Mouse (Mus musculus) monocyte, adult 2 months (primary cell): ENCODE results near the gene Tgm1.

Experiments
- DNase-seq, 2 experiments: peaks; one replicate each; pipeline ENCODE4 v3.0.0; 2022; ENCODE audit warnings: low spot score in 2 of 2, low read depth in 1 of 2

Tgm1 gene

DNA sequence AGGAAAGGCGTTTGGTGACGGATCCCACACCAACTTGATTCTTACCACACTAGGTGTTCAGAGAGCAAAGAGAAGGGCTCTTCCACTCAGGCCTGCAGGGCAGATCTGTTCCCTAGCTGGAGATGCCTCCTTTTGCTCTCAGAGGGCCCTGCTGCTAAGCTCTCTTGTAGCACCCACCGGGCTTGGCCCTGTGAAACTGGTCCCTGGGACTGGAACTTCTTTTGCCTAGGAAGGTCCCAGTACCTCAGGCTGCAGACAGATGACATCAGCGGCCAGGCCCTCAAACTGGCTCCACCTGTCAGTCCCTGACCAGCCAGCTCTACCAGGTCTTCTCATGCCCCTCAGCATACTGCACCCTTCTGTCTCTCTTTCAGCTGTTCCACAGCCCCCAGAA lies at the start of gene Tgm1:
Gene Tgm1, minus strand, starts transcription at position 198 of the 394 bp plus-strand sequence.
- DNase-seq: no peak

DNA sequence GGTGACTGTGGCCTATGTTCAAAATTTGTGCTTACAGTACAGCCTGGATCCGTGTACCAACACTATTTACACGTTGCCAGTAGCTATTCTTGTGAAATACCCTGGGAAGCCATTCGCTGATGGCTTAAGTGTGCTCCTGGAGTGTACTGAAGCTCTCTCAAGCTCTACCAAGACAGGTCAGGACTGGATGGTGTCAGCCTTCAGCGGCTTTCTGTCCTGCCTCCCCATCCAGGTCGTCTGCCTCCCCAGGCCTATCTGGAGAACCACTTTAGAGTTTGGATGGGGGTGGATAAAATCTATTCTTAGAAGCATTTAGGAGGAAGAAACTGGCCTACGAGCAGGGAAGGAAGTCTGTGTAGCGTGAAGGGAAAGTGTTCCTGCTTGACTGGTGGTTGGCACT lies 49.4 kb upstream of the Tgm1 start:
- DNase-seq: no peak

- no peak for DNase-seq
These were observed 48.5 kb upstream of the Tgm1 start for GRCm38 (mm10) chr14:55762001-55762821.

- DNase-seq: no peak
These were observed 47.4 kb upstream of the Tgm1 start, which contains the start of gene Ltb4r2 for GRCm38 (mm10) chr14:55761163-55761562. Ltb4r2 (plus strand) TSS chr14:55761428.

DNA sequence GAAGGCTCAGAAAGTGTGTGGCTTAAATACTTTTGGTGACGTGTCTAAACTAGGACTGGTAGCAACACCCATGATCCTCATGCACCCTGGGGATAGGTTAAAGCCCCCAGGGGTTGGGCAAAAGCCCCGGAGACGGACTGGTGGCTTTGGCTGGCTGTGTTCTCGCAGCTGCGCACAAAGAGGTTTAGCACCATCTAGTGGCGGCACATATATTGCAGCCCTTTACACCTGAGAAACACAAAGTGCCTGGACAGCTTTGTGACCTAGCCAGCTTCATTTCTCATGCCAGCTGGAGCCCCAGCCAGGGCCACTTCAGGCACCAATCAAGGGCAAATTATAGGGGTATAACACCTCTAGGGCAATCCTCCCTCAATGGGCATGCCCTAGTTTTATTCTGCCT lies 46.4 kb upstream of the Tgm1 start:
- peak; percentile 53 to 77 for DNase-seq

DNA sequence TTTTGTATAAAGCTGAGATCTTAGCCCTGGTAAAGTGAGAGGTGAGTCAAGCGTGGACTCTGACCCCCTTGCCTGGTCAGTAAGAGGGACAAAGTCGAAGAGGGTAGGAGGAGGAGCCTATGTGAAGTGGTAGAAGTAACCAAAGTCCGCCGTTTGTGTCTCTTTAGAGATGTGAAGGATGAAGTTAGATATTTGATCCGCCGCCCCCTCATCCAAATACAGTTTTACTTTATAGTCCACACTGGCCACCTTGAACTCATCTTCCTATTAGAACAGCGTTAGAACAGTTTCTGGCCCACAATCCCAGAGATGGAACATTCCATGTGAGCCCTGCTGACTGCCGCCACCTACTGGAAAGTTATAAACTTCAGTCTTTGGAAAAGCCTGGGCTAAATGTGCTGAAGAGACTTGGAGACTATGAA lies 44.6 kb upstream of the Tgm1 start, which contains the start of gene Cideb:
Gene Cideb, minus strand, starts transcription at position 96 of the 422 bp plus-strand sequence.
- no peak for DNase-seq

DNA sequence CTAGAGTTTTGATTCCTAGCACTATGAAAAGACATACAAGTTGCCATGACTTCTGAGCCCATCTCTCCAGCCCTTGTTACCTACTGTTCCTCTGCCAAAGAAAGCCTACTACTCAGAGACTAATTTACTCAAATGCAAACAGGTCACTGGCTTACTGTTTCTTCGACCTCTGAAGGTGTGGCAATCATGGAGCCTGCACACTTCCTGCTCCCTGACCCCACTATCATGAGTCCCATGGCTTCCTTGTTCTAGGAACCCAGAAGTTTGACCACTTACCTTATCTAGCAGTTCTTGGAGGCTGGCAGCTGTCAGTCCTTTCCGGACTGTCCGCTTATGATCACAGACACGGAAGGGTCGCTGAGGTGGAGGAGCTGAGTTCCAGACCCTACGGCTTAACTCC lies 43.8 kb upstream of the Tgm1 start:
- no peak for DNase-seq

DNA sequence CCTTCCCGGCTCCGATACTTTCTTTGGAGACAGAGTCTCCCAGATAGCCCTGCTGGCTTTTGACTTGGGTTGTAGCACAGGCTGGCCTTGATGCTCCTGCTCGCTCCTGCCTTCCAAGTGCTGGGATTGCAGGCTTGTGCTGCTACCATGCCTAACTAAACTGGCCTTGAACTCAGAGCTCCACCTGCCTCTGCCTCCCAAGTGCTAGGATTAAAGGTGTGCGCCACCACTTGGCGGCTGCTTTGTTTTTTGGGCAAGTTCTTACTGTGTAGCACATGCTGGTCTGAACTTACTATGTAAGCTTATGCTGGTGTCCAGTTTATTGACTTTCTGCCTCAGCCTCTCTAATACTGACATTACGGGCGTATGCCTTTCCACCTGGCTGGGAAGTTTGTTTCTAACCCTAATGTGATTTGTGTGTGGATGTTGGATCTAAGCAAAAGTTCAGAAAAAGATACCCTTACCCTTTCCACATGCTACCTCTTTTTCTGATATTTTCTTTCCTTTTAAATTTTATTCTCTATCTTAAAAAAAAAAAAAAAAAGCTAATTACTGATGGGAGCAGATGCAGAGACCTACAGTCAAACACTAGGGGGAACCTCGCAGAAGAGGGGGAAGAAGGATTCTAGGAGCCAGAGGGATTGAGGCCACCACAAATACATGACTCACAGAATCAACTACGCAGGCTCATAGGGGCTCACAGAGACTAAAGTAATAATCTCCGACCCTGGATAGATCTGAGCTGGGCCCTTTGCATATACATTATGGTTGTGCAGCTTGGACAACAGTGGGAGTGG lies 33.5 kb upstream of the Tgm1 start:
- DNase-seq: no peak

- DNase-seq: peak in 1 of 2 experiments; percentile 18
These were observed 32.1 kb upstream of the Tgm1 start for GRCm38 (mm10) chr14:55745861-55746237.

DNA sequence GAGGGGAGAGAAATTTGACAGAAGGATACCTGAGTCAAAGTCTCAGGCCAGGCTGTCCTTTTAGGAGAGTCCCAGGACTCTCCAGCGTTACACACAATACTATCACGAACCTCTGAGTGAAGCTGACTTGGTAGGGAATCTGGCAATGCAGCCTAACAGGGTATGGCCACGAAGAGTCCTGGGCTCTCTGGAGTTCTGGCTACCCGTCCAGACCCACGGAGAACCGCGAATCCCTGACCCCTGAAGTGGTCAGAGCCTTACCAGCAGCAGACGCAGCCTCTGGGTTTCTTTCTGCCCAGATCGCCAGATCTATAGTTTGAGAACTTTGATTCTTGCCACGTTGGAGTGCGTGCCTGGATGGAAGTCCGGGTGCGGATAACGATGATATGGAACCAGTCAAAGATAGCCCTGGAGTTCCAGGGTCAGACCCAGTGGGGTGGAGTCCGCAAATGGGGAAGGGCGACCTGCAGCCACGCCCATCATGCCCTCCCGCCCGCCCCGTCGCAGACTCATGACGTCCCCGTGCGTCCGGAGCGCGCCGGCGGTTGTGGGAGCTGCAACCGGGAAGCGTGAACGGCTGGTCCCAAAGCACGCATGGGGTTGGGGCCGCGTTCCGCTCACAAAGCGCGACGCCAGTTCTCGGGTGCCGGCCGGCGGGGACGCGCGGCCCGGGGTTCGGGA lies 31.6 kb upstream of the Tgm1 start, which contains the start of the genes Dhrs1 and Nop9:
Gene Dhrs1, minus strand, starts transcription at position 511 of the 681 bp plus-strand sequence.
Gene Nop9, plus strand, starts transcription at position 514 of the 681 bp plus-strand sequence.
- DNase-seq: peak; percentile 56 to 81

DNA sequence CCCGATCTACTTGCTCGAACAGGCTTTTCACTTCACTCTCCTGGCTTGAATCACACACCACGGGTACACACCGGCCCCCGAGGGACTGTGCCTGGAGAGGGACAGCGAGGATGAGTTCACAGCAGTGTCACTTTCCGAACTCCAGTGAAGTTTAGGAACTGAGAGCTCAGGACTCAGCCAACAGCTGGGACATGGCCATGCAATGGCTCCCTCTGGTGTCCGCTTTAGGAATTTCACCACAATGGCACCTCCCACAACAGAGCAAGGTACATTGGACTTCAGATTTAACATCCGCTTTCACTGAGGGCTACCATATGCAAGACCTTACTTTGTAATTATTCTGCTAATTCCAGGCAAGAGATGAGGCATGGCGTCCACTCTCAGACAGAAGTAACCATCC lies 30.0 kb upstream of the Tgm1 start:
- peak; percentile 69 to 89 for DNase-seq

DNA sequence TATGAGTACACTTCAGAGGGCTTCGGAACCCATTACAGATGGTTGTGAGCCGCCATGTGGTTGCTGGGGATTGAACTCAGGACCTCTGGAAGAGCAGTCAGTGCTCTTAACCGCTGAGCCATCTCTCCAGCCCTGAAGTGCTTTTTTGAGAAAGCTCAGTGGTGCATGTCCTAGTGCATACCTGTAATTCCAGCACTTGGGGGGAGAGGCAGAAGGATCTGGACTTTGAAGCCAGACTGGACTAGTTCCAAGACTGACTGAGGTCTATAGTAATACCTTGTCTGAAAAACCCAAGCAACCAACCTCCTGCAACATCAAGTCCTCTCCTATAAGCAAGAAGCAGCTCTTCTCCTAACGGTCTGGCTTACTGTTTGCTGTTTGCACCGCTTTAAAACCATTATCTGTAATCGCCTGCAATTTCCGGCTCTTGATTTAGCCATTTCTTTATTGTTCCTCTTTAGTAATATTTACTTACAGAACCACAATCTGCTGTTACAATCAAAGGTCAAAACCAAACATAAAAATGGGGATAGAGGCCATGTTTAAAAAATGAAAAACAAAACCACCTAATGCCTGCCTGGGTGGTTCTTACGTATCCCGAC lies 23.5 kb upstream of the Tgm1 start:
- no peak for DNase-seq

DNA sequence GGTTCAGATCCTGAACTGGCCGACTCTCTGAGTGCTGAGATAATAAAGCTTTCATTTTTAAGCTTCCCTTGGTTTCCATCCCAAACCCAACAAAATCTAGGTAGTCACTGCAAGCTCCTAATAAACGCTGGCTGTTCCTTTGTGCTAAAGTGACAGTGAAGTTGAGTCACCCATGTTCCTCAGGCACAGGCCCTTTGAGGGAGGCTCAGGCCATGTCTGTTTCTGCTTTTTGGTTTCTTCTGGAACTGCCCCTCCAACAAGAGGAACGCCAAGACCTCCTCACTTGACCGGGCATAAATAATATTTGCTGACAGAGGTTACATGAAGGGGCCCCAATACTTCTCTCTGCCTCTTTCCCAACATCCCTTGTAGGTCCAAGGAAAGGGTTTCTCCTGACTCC lies 22.0 kb upstream of the Tgm1 start:
- no peak for DNase-seq

DNA sequence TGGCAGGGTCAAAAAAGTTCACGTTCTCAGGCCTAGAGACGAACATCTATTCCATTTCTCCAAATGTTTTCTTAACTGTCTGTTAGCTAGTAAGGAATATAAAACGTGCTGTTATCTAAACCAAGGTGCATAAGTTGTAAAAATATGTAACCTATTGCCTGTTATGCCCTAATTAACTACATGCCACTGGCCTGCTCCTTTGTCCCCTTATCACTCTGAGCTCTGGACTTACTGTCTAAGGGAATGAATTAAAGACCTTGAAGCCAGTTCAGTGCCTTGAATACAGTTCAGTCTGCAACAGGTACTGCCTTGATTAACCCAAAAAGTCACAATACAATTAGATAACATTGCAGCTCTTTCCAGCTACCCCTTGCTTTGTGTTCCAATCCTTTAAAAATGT lies 21.6 kb upstream of the Tgm1 start:
- no peak for DNase-seq

- no peak for DNase-seq
These were observed 21.1 kb upstream of the Tgm1 start for GRCm38 (mm10) chr14:55734869-55735268.

DNA sequence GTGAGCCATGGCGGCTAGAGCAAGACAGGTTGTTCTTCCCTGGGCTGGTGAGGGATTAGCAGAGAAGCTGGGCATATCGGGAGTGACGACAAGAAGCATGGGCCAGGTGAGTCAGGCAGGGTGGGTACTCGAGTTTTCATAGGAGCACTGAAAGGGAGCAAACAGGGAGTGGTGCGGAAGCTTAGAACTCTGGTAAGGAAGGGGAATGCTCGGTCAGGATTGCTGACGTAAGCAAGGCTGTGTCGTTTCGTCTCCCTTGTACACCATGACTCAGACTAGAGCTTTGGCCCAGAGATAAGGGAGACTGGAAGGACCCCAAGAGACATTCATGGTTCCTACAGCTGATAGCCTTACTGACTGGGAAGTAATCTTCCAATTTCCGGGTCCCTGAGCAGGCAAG lies 20.2 kb upstream of the Tgm1 start:
- DNase-seq: no peak

DNA sequence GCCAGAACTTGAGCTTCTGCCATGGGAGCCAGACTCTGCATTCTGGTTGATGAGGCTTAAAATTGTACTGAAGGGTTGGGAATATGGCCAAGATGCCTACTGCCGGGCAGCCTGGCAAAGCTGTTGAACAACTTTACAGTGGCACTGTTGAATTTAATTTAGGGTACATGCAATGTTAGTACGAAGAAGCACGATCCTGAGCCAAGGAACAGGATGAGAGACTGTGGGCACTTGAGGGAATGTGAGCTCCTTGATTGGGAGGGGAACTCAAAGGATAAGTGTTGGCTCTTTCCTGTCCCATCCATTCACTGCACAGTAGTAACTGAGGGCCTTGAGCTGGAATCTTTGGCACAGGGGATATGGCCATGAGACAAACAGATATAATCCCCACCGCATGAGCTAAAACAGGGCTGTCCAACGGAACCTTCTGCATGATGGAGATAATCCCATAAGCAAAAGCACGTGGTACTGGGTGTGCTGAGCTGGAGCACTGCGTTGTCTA lies 16.9 kb upstream of the Tgm1 start:
- no peak for DNase-seq

GRCm38 (mm10) chr14:55730116-55730515 lies 16.4 kb upstream of the Tgm1 start:
- no peak for DNase-seq

- DNase-seq: no peak
These were observed 14.4 kb upstream of the Tgm1 start for GRCm38 (mm10) chr14:55727889-55728685.

GRCm38 (mm10) chr14:55726261-55726660 lies 12.5 kb upstream of the Tgm1 start:
- no peak for DNase-seq
